Comparison of ENCODE assay signal across 9 mouse cellular contexts in genomic region chr3:96147950-96148349, GRCm38 (mm10). TPM values are rescaled to one million over a fixed set of nuclear protein-coding genes. Genes with fewer than 3 reads are reported as not detected.
DNase-seq lines count a peak whose midpoint lies in the region; ATAC-seq lines count a peak whose summit lies in the region.
"Had no signal": no experiment of that assay in that cellular context is flagged by ENCODE, and none has a peak within 500 bp of the region (broad histone marks: within the 10 kb centered on the region; RNA-seq: fewer than 3 reads in every experiment).

No protein-coding gene starts in this region.

- peaks cover 41% of the 10 kb centered on the region for H3K36me3 ChIP-seq in forebrain, embryonic 14.5 days (ENCODE audit: control insufficient read depth, insufficient read depth, low read length)
- H3K36me3 ChIP-seq in forebrain, embryonic 10.5 days (replicated peaks), result peaks cover 62% of the 10 kb centered on the region

- H3K4me2 ChIP-seq in forebrain, embryonic 14.5 days (ENCODE audit: low read length), result no peak overlapping the region
- H3K4me2 ChIP-seq: stomach, embryonic 15.5 days had no signal

- DNase-seq in forebrain, embryonic 14.5 days (ENCODE audit: low spot score), result peak; percentile 87
- no peak for DNase-seq in forebrain, embryonic 10.5 days (ENCODE audit: extremely low spot score, low spot score)
- DNase-seq in right cerebral cortex, adult 18-20 months, result peak; percentile 59
- no peak for DNase-seq in right cerebral cortex, postnatal 4 days
- DNase-seq in cerebellum, postnatal 10 days, result peak; percentile 65 to 77
- peak; percentile 89 for DNase-seq in lung, postnatal 36 days
- DNase-seq in thymus, postnatal 0 days (ENCODE audit: low spot score), result peak; percentile 75

- WGBS in forebrain, embryonic 14.5 days, result 21% methylated on average over 5 of the region's 5 CpGs
- 27% methylated on average over 5 of the region's 5 CpGs for WGBS in forebrain, embryonic 10.5 days

- ATAC-seq in forebrain, embryonic 14.5 days, result no peak
- ATAC-seq in inflammation-experienced regulatory T-cells, adult 6 months, result peak; percentile 68

- no peaks in the 10 kb centered on the region for H3K27me3 ChIP-seq in forebrain, embryonic 14.5 days (replicated peaks; ENCODE audit: control insufficient read depth, insufficient read depth, low read length)
- no peaks in the 10 kb centered on the region for H3K27me3 ChIP-seq in forebrain, embryonic 10.5 days (ENCODE audit: poor library complexity, severe bottlenecking)
- H3K27me3 ChIP-seq: stomach, embryonic 15.5 days had no signal

- no peaks in the 10 kb centered on the region for H3K4me1 ChIP-seq in forebrain, embryonic 14.5 days (ENCODE audit: control insufficient read depth, insufficient read depth, low read length)
- no peaks in the 10 kb centered on the region for H3K4me1 ChIP-seq in forebrain, embryonic 10.5 days
- H3K4me1 ChIP-seq: stomach, embryonic 15.5 days had no signal

- H3K9ac ChIP-seq in forebrain, embryonic 14.5 days (ENCODE audit: low read length), result no peak overlapping the region
- H3K9ac ChIP-seq: stomach, embryonic 15.5 days had no signal

- no peaks in the 10 kb centered on the region for H3K9me3 ChIP-seq in forebrain, embryonic 14.5 days (replicated peaks; ENCODE audit: control insufficient read depth, low read length)
- H3K9me3 ChIP-seq in forebrain, embryonic 10.5 days, result no peaks in the 10 kb centered on the region
- H3K9me3 ChIP-seq: stomach, embryonic 15.5 days had no signal

- no peak overlapping the region for H3K4me3 ChIP-seq in forebrain, embryonic 14.5 days (ENCODE audit: low read depth, low read length)
- no peak overlapping the region for H3K4me3 ChIP-seq in forebrain, embryonic 10.5 days
- H3K4me3 ChIP-seq: stomach, embryonic 15.5 days had no signal

- no peak overlapping the region for H3K27ac ChIP-seq in forebrain, embryonic 14.5 days (ENCODE audit: low read depth, low read length)
- H3K27ac ChIP-seq in forebrain, embryonic 10.5 days, result no peak overlapping the region
- H3K27ac ChIP-seq: stomach, embryonic 15.5 days had no signal

RNA-seq across cellular contexts. Expression of gene Mtmr11, which starts 13.9 kb away (rescaled TPM):
- 7.0 and 7.9 TPM in 2 replicates for polyA plus RNA-seq in forebrain, embryonic 14.5 days (2014; fragmentation: Nextera tagmentation; extraction: Ambion mirVana)
- 9.3 TPM in 2 replicates for polyA plus RNA-seq in forebrain, embryonic 10.5 days (2016; fragmentation: Nextera tagmentation; extraction: Ambion mirVana)
- 1 to 10 TPM; 1.8 to 2.6 (median 2.0) TPM for polyA plus RNA-seq in inflammation-experienced regulatory T-cells, adult 6 months (2017; shearing (Covaris generic))
- polyA plus RNA-seq in thymus, postnatal 0 days (2015; fragmentation: Nextera tagmentation; extraction: Ambion mirVana), result 8.9 and 9.6 TPM in 2 replicates

RNA-seq across cellular contexts. Expression of gene Sf3b4, which starts 24.2 kb away (rescaled TPM):
- 169 and 170 TPM in 2 replicates for polyA plus RNA-seq in forebrain, embryonic 14.5 days (2014; fragmentation: Nextera tagmentation; extraction: Ambion mirVana)
- 276 and 284 TPM in 2 replicates for polyA plus RNA-seq in forebrain, embryonic 10.5 days (2016; fragmentation: Nextera tagmentation; extraction: Ambion mirVana)
- polyA plus RNA-seq in inflammation-experienced regulatory T-cells, adult 6 months (2017; shearing (Covaris generic)), result 10 to 100 TPM; 53.4 to 82.6 (median 56.6) TPM
- 129 and 151 TPM in 2 replicates for polyA plus RNA-seq in thymus, postnatal 0 days (2015; fragmentation: Nextera tagmentation; extraction: Ambion mirVana)

RNA-seq across cellular contexts. Expression of gene Sv2a, which starts 33.0 kb away (rescaled TPM):
- 44.4 and 56.2 TPM in 2 replicates for polyA plus RNA-seq in forebrain, embryonic 14.5 days (2014; fragmentation: Nextera tagmentation; extraction: Ambion mirVana)
- polyA plus RNA-seq in forebrain, embryonic 10.5 days (2016; fragmentation: Nextera tagmentation; extraction: Ambion mirVana), result 2.1 and 3.5 TPM in 2 replicates
- polyA plus RNA-seq in inflammation-experienced regulatory T-cells, adult 6 months (2017; shearing (Covaris generic)), result 1 to 10 TPM; 1.2 to 1.5 (median 1.4) TPM
- polyA plus RNA-seq in thymus, postnatal 0 days (2015; fragmentation: Nextera tagmentation; extraction: Ambion mirVana), result 1.2 and 2.3 TPM in 2 replicates

RNA-seq across cellular contexts. Expression of gene Otud7b, which starts 43.6 kb away (rescaled TPM):
- polyA plus RNA-seq in forebrain, embryonic 14.5 days (2014; fragmentation: Nextera tagmentation; extraction: Ambion mirVana), result 4.0 and 4.4 TPM in 2 replicates
- 14.1 and 20.8 TPM in 2 replicates for polyA plus RNA-seq in forebrain, embryonic 10.5 days (2016; fragmentation: Nextera tagmentation; extraction: Ambion mirVana)
- 10 to 100 TPM in 1 of 3 experiments, 1 to 10 TPM in 2; 7.4 to 13.1 (median 9.9) TPM for polyA plus RNA-seq in inflammation-experienced regulatory T-cells, adult 6 months (2017; shearing (Covaris generic))
- polyA plus RNA-seq in thymus, postnatal 0 days (2015; fragmentation: Nextera tagmentation; extraction: Ambion mirVana), result 12.2 and 17.7 TPM in 2 replicates

Comparison
In these comparisons a context has a peak if more than half of its experiments do, and no peak if none do; other contexts are left out.
1. DNase-seq: peak in forebrain, embryonic 14.5 days (single experiment), right cerebral cortex, adult 18-20 months (single experiment), cerebellum, postnatal 10 days (2 of 2), lung, postnatal 36 days (single experiment) and thymus, postnatal 0 days (single experiment); none in forebrain, embryonic 10.5 days (single experiment) and right cerebral cortex, postnatal 4 days (single experiment).
2. RNA of gene Sv2a, which starts 33.0 kb away (polyA plus RNA-seq): 44.4 to 56.2 TPM in forebrain, embryonic 14.5 days; 2.1 to 3.5 TPM in forebrain, embryonic 10.5 days, 1.2 to 2.3 TPM in thymus, postnatal 0 days and 1.2 to 1.5 TPM in inflammation-experienced regulatory T-cells, adult 6 months; every median in the first group is over 10 times any median in the second.